Mouse (Mus musculus) kidney, postnatal 36 days (tissue): ENCODE measurements around the gene Cbfa2t2.
A peak's percentile ranks its signal among the peaks of the same experiment; 100 is the strongest.
"Not testable (repeated sequence)": the region's sequence is repeated elsewhere in the genome, so short reads cannot be mapped to it uniquely, and the experiment has no call there.

Experiments
- DNase-seq, 2 experiments: peaks; one replicate each; pipeline ENCODE4 v3.0.0; 2021 to 2022; ENCODE audit warnings: mixed read lengths in 2 of 2

The Cbfa2t2 gene

DNA sequence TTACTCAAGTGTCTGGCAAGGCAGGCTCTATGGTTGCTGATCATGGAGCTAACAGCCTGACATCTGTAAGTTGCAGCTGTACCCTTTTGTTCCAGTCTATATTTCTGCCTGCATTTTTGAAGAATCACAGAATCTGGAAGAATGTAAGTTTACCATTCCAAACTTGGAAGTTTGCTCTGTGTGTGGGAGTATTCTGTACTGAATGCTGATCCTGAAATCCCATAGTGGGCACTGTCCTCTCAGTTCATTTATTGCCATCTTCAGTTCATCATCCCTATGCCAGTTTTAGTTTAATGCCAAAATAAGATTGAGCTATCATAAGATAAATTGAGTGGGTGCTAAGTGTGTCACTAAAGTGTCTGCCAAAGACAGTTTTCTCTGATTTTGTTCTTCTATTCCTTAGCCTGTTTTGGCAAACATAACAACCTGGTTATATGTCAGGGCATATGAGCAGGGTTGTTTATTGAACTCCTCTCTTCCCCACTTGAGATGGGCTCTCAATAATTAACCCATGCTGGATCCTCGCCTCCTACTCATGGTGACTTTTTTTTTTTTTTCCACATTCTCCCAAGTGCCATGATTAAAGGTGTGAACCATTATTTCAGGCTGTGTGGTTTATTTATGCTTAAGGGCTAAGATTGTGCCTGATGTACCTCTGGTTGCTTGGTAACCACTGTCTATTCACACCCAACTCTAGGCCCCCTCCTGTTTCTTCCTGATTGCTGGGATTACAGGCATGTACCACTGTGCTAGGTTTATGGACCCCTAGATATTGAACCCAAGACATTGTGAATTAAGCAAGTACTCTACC, 38.2 kb downstream of the Cbfa2t2 start:
- DNase-seq: peak; percentile 18 to 37

DNA sequence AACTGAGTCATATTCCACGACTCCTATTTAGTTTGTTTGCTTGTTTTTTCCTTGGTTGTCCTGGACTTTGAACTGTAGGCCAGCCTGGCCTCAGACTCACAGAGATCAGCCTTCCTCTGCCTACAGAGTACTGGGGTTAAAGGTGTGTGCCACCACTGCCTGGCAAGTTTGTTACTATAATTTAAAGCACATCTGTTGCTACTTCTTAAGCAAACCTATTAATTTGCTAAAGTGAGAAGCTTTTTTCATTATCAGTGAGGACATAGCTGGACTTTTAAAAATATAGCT, 38.7 kb downstream of the Cbfa2t2 start:
- DNase-seq: no peak

DNA sequence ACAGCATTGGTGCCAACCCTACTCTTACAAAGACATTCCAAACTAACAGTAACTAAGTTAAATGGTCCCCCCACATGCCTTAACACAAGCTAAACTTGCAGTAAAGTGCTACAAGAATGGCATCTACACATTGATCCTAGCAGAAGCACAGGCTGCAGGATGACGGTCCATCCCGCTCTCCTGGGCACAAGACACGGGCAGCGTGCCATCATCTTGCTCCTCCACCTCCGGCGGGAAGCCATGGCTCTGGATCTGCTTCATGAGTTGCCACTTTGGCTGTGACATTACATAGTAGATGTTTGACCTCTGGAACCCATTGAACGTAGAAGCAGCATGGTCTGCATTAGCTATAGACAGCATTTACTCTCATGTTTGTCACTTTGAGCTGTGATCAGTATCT, 39.6 kb downstream of the Cbfa2t2 start:
- peak in 1 of 2 experiments; percentile 21 for DNase-seq

DNA sequence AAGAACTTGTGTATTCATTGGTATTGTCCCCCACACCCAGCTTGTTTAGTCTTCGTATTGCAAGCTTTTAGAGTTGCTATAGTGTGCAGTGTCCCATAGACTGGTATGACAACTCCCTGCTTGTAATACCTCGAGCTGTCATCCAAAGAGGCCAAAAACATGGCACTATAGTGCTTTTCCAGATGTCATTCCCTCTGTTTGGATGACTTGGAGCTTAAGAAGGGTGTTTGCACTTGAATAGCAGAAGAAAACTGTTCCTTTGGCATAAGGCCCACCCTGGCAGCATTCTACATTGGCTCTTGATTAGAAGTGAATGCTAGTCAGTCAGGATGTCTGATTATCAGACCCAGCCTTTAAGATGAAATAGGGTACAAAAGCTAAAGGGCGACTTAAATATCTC, 40.7 kb downstream of the Cbfa2t2 start:
- no peak for DNase-seq

DNA sequence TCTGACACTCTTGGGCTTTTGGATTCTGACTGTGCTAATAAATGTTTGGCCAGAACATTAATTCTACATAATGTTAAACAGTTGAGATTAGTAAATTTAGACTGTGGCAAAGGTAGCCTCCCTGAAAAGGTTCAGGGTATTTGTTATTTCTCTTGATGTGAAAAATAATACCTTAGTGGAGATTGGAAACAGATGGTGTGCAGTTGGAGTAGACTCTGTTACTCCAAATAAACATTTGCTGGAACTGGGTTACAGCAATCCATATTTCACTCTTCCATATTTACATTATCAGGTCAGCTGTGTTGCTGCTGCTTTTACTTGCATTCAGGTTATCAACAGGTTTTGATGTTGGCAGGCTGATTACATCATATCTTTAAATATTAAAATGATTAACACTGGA, 55.5 kb downstream of the Cbfa2t2 start:
- no peak for DNase-seq

DNA sequence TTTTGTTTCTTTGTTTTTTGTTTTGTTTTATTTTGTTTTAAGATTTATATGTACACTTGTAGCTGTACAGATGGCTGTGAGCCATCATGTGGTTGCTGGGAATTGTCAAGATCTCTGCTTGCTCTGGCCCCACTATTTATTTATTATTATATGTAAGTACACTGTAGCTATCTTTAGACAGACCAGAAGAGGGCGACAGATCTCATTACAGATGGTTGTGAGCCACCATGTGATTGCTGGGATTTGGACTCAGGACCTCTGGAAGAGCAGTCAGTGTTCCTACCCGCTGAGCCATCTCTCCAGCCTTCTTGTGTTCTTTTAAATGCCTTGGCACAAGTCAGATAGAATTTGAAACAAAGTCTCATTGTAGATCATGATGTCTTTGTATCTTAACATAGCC, 57.3 kb downstream of the Cbfa2t2 start:
- DNase-seq: not testable (repeated sequence)

DNA sequence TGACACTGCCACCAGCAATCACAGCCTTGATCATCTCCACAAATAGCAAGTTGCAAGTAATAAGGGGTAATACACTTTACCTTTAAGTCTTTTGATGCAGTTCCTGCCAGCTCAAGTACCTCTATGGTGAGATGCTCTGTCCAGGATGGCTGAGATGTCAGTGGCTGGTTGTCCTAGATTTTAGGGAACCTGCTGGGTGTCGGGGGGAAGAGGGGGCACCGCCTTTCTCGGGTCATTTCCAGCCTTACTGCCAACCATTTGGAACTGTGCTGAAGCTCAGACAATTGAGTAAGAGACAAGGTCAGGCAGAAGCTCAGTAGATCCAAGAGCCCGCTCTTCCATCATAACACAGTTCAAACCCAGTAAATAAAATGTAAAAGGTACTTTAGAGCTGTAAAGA, 58.7 kb downstream of the Cbfa2t2 start:
- DNase-seq: no peak

DNA sequence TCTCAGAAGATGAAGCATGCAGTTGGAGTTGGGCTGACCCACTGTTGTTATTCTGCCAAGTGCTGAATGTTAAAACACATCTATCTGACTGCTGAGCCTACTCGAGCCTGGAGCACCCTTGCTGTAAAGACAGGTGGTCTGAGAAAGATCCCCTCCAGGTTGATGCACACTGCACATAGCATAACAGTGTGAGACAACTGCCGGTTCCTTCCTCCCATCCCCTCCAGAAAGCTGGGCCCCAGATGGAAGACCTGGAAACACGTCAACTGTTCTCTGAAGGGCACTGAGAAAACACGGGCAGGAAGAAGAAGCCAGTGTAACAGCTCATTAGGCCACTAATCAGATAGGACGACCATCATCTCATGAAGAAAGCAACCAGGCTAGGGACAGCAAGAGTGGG, 62.3 kb downstream of the Cbfa2t2 start:
- DNase-seq: no peak

DNA sequence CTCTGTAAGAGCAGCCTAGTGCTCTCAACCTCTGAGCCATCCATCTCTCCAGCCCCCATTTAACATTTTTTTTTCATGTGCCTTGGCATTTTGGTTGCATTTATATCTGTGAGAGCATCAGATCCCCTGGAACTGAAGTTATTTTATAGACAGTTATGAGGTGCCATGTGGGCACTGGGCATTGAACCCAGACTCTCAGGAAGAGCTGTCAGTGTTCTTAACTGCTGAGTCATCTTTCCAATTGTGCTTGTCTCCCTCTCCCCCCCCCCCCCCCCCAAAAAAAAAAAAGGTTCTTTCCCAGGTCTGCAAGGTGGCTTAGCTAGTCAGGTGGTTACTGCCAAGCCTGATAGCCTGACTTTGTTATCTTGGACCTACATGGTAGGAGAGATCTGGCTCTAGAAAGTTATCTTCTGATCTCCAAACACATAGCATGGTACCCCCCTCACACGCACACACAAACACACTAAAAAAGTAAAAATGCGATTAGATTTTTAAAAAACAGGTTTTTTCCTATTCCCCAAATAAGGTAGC, 63.5 kb downstream of the Cbfa2t2 start:
- DNase-seq: no peak

DNA sequence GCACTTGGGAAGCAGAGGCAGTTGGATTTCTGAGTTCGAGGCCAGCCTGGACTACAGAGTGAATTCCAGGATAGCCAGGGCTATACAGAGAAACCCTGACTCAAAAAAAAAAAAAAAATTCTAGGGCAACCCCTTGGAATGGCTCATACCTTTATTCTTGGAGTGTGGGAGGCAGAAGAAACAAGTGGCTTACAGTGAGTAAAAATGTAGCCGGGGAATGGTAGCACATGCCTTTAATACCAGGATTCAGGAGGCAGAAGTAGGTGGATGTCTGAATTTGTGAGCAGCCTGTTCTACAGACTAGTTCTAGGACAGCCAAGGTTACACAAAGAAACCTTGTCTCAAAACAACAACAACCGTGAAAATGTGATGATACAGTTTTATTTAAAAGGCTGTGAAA, 64.5 kb downstream of the Cbfa2t2 start:
- no peak for DNase-seq

DNA sequence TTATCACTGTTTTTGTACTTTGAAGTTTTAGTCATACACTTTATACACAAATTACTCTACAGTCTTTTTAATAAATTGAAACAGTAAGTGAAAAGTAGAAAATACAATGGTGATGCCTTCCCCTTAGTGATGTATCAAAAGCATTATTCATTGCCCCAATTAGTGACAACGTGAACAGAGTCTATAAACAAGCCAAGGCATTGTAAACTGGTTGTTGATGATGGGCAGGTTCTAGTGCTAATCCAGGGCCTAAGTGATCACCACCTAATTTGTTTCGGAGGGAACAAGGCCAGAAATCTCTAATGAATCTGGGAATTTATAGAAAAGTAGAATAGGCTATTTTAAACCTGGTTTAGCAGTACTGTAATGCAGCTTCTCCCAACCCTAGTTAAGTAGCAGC, 70.8 kb downstream of the Cbfa2t2 start:
- DNase-seq: no peak

DNA sequence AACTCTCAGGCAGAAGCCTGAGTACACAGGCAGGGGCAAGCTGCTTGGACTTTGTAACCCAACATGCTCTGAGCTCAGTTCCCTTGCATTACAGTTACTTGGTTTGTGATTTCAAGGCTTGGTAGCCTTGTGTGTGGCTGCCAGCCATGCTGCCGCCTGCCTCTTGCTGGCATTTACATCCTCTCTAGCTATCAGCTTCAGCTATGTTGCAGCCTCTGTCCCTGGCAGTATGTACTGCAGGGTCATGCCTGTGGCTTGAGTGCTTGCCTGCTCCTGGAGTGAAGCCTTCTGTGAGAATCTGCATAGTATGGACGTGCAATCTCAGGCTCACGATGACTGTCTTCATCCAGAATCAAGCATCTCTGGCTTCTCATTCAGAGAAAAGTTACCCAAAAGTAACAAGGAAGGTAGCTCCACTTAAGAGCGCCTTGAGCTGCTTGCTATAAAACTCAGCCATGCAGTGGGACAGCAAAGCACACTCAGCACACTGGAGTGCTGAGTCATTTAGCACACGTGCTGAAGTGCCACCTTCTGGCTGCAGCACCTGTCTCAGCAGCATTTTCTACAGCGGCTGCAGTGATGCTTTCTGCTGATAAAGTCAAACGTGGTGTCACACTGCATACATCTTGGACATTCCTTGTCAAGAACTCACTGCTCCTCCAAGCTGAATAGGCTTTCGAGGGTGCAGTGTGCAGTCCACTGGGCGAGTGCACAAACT, 71.4 kb downstream of the Cbfa2t2 start:
- DNase-seq: peak; percentile 37 to 53

DNA sequence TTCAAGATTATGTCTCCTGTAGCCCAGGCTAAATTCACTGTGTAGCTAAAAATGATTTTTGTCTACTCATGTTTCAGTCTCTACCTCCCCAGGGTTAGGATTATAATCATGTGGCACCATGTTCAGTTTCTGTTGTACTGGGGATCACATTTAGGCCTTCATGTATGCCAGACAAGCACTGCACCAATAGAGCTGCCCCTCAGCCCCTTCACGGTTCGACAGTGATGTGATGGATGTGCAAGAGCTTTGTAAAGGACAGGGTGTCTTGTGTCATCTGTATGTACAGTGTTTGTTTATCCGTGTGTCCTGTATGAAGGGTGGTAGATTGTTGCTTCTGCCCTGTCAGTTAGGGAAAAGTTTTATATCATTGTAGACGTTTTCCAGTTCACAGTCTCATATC, 72.2 kb downstream of the Cbfa2t2 start:
- no peak for DNase-seq

DNA sequence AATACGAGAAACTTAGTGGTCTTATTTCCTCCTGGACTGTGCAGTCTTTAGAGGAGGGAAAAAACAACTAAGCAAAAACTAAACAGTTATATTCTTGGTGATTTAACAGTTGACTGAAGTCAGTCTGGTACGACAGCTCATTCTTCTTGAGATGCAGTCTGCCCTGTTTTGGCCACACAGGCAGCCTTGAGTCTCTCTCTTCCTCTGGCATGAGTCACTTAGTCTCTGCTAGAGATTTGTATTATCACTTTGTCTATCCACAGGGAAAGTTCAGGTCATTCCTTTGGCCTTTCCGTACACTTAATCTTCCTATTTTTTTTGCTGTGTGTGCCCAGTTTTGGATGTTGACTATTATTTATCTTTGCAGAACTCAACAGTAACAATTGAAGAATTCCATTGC, 73.9 kb downstream of the Cbfa2t2 start:
- no peak for DNase-seq

DNA sequence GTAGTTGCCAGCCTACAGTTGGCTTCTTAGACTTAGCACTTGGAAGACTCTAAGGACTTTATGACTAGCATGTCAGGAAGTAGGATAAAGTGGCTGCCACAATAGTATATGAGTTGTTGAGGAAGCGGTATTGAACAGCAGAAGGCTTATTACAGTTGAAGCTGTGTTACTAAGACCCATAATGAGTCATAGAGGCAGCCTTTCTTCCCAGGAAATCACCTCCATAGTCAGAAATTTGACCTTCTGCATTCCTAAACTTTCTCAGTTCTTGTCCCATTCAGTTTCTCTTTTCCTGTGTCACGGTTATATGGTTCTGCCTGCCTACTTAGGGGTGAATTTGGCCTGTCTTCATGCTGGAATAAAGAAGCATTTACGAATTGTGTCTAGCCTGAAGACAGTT, 80.7 kb downstream of the Cbfa2t2 start:
- DNase-seq: no peak

DNA sequence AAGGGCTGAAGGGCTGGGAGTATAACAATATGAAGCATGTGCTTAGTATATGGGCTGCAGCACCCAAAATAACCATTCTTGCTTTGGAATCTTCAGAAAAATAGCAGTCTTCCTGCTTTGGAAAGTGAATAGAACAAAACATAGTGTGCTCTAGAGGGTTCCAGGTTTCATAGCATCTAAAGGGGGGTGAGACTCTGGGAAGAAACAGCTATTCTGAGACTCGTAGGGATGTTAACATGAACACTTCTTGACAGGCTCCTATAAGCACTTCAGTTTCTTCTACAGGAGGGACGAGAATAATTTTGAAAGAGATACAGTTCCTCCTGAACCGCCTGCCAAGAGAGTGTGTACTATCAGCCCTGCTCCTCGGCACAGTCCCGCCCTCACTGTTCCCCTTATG, 81.1 kb downstream of the Cbfa2t2 start:
- DNase-seq: no peak

DNA sequence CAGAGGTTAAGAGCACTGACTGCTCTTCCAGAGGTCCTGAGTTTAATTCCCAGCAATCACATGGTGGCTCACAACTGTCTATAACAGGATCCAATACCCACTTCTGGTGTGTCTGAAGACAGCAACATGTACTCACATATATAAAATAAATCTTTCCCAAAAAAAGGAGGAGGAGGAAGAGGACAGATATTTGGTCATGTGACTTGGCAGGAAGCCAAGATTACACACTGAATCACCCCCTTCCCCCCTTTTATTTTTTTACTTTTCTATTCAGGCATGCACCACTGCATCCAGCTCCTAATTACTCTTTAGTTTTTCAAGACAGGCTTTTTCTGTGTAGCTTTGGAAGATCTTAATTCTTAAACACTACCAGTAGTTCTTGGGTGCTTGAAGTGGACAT, 85.2 kb downstream of the Cbfa2t2 start:
- DNase-seq: no peak

DNA sequence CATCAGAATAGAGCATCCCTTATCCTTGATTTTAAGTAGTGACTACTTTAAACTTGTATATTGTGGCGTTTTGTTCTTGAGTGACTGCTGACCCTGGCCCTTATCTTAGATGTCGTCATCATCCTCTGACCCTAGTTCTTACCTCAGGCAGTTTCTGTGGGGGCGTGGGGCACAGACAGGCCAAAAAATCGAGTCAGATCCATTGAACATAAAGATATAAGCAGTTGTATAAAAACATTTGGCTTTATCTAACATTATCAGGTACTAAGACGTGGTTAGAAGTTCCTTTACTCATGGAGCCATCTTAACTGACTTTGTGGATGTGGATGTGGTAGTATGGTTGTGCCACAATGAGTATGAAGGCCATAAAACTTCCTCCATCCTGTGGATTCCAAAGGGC, 86.1 kb downstream of the Cbfa2t2 start:
- no peak for DNase-seq

DNA sequence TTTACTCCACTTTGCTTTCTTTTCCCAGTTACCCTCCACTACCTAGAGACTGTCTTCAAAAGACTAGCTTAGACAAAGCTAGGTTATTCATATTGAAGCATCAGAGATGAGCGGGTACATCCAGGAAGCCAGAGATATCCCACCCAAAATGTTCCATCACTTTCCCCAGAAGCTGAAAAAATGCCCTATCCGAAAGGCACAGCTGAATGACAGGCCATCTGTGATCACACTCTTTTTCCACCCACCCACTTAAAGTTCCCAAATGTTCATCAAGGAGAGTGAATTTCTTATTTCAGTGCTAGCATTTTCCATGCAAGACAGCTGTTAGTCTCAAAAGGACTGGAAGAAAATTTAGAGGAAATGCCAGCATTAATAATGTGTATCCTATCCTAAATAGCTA, 89.0 kb downstream of the Cbfa2t2 start:
- DNase-seq: no peak

DNA sequence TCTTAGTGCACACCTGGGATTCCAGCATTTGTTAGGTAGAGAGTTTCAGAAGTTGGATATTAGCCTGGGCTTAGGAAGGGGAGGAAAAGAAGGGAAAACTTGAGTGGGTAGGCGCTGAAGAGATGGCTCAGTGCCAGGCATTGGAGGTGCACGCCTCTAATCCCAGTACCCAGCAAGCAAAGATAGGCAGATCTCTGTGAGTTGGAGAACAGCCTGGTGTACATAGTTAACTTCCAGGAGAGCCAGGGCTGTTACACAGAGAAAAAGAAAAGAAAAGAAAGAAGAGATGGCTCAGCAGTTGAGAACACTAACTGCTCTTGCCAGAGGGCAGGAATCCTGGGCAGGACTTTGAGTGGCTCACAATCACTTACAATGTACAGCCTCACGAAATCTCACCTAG, 90.2 kb downstream of the Cbfa2t2 start:
- DNase-seq: no peak

DNA sequence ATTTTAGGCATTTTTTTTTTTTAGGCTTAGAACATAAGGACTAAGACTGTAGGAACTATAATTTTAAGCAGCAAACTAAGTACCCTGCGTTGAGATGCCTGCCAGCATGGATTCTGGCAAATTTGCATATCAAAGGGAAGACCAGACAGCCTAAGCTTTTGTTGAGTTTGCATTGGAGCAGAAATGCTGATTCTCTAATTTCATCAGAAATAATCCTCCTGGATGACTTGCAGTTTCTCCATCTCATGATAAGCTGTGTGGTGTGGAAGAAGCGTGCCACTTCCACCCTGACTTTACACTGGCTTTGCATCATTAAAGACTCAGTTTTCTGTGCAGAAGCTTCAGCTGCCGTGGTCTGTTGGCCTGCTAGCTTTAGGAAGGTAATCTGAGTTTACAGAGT, 96.6 kb downstream of the Cbfa2t2 start:
- DNase-seq: no peak

DNA sequence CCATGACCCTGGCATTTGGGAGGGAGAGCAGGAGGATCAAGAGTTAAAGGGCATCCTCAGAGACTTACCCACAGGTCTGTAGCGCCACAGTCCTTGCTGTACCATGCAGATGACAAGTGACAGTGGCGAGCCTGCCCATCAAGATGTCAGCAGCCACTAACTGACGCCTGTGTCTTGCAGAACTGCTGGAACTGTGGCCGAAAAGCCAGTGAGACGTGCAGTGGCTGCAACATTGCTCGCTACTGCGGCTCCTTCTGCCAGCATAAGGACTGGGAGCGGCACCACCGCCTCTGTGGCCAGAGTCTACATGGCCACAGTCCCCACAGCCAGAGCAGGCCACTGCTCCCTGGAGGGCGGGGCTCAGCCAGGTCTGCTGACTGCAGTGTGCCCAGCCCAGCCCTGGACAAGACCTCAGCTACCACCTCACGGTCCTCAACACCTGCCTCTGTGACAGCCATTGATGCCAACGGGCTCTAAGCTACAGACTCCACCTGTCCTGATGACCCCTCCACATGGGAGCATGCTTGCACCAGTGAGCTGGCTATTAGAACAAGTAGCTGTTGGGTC, 98.5 kb downstream of the Cbfa2t2 start:
- DNase-seq: no peak

DNA sequence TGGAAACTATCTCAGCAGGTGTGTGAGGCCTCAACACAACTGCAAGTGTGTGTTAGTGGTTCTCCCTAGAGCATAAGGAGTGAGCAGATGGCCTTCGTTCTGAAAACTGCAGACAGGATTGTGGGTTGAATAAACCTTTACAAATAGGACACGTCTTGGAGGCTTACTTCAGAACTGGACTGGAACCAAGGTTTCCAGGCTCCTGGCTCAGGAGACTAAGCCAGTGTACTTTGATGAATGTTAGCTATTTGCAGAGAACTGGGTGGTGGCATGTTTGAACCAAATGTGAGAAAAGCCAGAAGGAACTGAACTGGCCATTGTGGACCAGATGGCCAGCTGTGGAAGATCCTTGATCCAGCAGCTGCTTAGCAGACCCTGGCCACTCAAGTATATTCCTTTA, 102.0 kb downstream of the Cbfa2t2 start:
- no peak for DNase-seq

DNA sequence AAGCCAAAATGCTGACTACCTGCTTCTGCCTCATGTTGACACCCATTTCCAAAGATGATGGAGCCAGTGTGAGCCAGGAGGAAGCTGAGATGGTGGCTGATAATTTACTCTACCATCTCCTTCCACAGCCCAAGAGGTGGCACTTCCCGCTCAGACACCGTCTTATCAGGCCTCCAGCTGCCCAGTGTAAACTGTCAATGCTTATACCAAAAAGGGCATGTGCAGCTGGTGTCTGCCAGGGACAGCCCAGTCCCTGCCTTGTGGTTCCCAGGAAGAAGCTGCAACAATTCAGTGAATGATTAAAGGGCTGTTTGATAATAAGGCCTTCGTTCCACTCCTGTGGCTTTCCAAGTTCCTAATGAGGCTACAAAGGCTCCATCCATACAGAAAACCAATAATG, 102.4 kb downstream of the Cbfa2t2 start:
- no peak for DNase-seq
